In the genomic region with DNA sequence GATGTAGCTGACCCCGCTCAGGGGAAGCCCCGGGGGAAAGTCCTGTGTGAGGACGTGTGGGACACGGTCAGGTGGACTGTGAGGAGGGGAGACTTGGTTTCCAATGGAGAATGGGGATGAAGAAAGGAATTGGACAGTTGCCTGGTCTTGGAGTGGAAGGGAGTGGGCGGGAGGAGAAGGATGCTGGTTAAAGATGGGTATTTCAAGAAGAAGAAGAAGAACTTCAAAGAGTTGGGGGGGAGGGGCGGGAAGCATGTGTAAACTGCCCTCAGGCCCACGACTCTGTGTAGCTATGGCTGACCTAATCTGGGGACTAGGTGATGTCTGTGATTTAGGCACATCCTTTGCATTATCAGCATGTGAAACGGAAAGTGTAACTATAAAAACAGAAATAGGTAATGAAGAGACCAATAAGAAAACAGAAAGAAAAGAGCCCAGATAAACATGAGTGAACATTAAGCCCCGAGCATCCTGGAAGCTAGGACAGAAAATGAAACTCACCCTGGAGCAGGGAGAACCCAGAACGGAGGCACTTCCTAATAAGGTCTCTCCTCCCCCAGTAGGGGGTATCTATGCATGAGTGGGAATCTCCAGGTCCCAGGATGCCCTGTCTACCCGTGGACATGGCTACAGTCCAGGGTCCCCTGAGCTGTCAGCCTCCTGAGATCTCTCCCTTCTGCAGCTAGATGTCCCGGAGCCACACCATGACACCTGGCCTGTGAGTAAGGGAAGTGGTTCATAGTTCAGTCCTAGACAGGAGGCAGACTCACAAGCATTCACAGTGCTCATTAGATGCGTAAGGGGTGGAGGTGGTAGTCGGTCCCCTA, we compare ENCODE assay signal across 8 mouse cellular contexts. TPM values are rescaled to one million over a fixed set of nuclear protein-coding genes. Genes with fewer than 3 reads are reported as not detected.
A peak's percentile ranks its signal among the peaks of the same experiment; 100 is the strongest.
DNase-seq lines count a peak whose midpoint lies in the region; ATAC-seq and TF ChIP-seq lines count a peak whose summit lies in the region.

No protein-coding gene starts in this region.

- 71% methylated on average over 14 of the region's 14 CpGs for WGBS in hindbrain, postnatal 0 days
- WGBS in hindbrain, embryonic 10.5 days = 72% methylated on average over 14 of the region's 14 CpGs
- 64% methylated on average over 14 of the region's 14 CpGs for WGBS in embryonic facial prominence, embryonic 12.5 days
- WGBS in liver, embryonic 14.5 days (ENCODE audit: insufficient replicate concordance) = 40% methylated on average over 14 of the region's 14 CpGs

- H3K4me1 ChIP-seq in hindbrain, postnatal 0 days (ENCODE audit: insufficient read depth, low read length) = no peaks in the 10 kb centered on the region
- H3K4me1 ChIP-seq in hindbrain, embryonic 10.5 days (replicated peaks) = peaks cover 26% of the 10 kb centered on the region
- peaks cover 23% of the 10 kb centered on the region; the same call in 1 of the 2 replicates for H3K4me1 ChIP-seq in embryonic facial prominence, embryonic 12.5 days
- peaks cover 25 to 41% of the 10 kb centered on the region in 2 experiments for H3K4me1 ChIP-seq in liver, embryonic 14.5 days (replicated peaks; ENCODE audit: control insufficient read depth in 2 of 2, insufficient read depth in 2 of 2, low read length in 1 of 2)

- H3K4me3 ChIP-seq in hindbrain, postnatal 0 days (ENCODE audit: low read length) = no peak overlapping the region
- H3K4me3 ChIP-seq in hindbrain, embryonic 10.5 days = no peak overlapping the region; the same call in 1 of the 2 replicates
- no peak overlapping the region for H3K4me3 ChIP-seq in embryonic facial prominence, embryonic 12.5 days
- H3K4me3 ChIP-seq in liver, embryonic 14.5 days (ENCODE audit: insufficient read depth in 1 of 2, low read depth in 2 of 2, low read length in 2 of 2) = peak overlapping the region; percentile 83 to 91

- H3K27me3 ChIP-seq in hindbrain, postnatal 0 days (ENCODE audit: insufficient read depth, low read length) = no peaks in the 10 kb centered on the region
- H3K27me3 ChIP-seq in hindbrain, embryonic 10.5 days (ENCODE audit: insufficient read depth, poor library complexity, severe bottlenecking) = no peaks in the 10 kb centered on the region
- no peaks in the 10 kb centered on the region for H3K27me3 ChIP-seq in embryonic facial prominence, embryonic 12.5 days
- no peaks in the 10 kb centered on the region for H3K27me3 ChIP-seq in liver, embryonic 14.5 days (ENCODE audit: control insufficient read depth, insufficient read depth, low read length)

- no peak for ATAC-seq in hindbrain, postnatal 0 days
- ATAC-seq in embryonic facial prominence, embryonic 12.5 days (ENCODE audit: insufficient number of reproducible peaks, insufficient read depth, low FRiP score, low TSS enrichment) = no peak
- no peak; the same call in none of the 2 replicates for ATAC-seq in liver, embryonic 14.5 days (ENCODE audit: insufficient read depth)

- DNase-seq in hindbrain, postnatal 0 days (ENCODE audit: low spot score) = no peak
- DNase-seq in hindbrain, embryonic 10.5 days (ENCODE audit: low spot score) = no peak
- DNase-seq in CD4-positive helper T cell, adult 2 months (ENCODE audit: low read depth, low spot score) = peak; percentile 54
- DNase-seq in liver, embryonic 14.5 days (ENCODE audit: low read depth in 3 of 3, low spot score in 3 of 3) = peak in 1 of 3 experiments; percentile 19
- no peak for DNase-seq in cerebellum, postnatal 10 days
- DNase-seq in embryo, embryonic 10 days (ENCODE audit: low spot score) = no peak
- DNase-seq in adrenal gland, postnatal 14 days = no peak

- H3K9me3 ChIP-seq in hindbrain, postnatal 0 days (ENCODE audit: low read length) = no peaks in the 10 kb centered on the region
- no peaks in the 10 kb centered on the region for H3K9me3 ChIP-seq in hindbrain, embryonic 10.5 days
- H3K9me3 ChIP-seq in embryonic facial prominence, embryonic 12.5 days = no peaks in the 10 kb centered on the region
- no peaks in the 10 kb centered on the region for H3K9me3 ChIP-seq in liver, embryonic 14.5 days (ENCODE audit: control insufficient read depth, low read length)

- peak overlapping the region; percentile 43; the same call in 1 of the 2 replicates for H3K4me2 ChIP-seq in hindbrain, postnatal 0 days (ENCODE audit: low read depth, low read length)
- peak overlapping the region; percentile 62; the same call in 1 of the 2 replicates for H3K4me2 ChIP-seq in embryonic facial prominence, embryonic 12.5 days (replicated peaks)
- H3K4me2 ChIP-seq in liver, embryonic 14.5 days (ENCODE audit: low read depth) = peak overlapping the region; percentile 88

- no peak overlapping the region for H3K27ac ChIP-seq in hindbrain, postnatal 0 days
- H3K27ac ChIP-seq in hindbrain, embryonic 10.5 days = no peak overlapping the region
- no peak overlapping the region for H3K27ac ChIP-seq in embryonic facial prominence, embryonic 12.5 days
- peak overlapping the region; percentile 99 for H3K27ac ChIP-seq in liver, embryonic 14.5 days

- no peaks in the 10 kb centered on the region for H3K36me3 ChIP-seq in hindbrain, postnatal 0 days (ENCODE audit: insufficient read depth, low read length)
- no peaks in the 10 kb centered on the region for H3K36me3 ChIP-seq in hindbrain, embryonic 10.5 days
- no peaks in the 10 kb centered on the region for H3K36me3 ChIP-seq in embryonic facial prominence, embryonic 12.5 days
- peaks cover 13% of the 10 kb centered on the region for H3K36me3 ChIP-seq in liver, embryonic 14.5 days (replicated peaks; ENCODE audit: control insufficient read depth, insufficient read depth, low read depth)

- no peak for TF ChIP-seq EP300 in liver, embryonic 14.5 days (IDR thresholded peaks at IDR 0.05; ENCODE audit: low read depth)

- no peak overlapping the region for H3K9ac ChIP-seq in hindbrain, postnatal 0 days (replicated peaks; ENCODE audit: low read length)
- no peak overlapping the region for H3K9ac ChIP-seq in embryonic facial prominence, embryonic 12.5 days
- peak overlapping the region; percentile 97 for H3K9ac ChIP-seq in liver, embryonic 14.5 days (replicated peaks)

- TF ChIP-seq CTCF in hindbrain, postnatal 0 days (IDR thresholded peaks at IDR 0.05; ENCODE audit: low read depth) = no peak
- TF ChIP-seq CTCF in liver, embryonic 14.5 days (IDR thresholded peaks at IDR 0.05; ENCODE audit: low read depth) = no peak

RNA-seq across cellular contexts. Expression of a gene that starts 0.4 kb away (rescaled TPM):
- 0.25 and 1.5 TPM in 2 replicates for total RNA-seq in hindbrain, postnatal 0 days (2014; rRNA removed)
- 0.91 and 1.2 TPM in 2 replicates for polyA plus RNA-seq in hindbrain, postnatal 0 days (2015; fragmentation: Nextera tagmentation; extraction: Ambion mirVana)
- 0.70 and 0.76 TPM in 2 replicates for polyA plus RNA-seq in hindbrain, embryonic 10.5 days (2016; fragmentation: Nextera tagmentation; extraction: Ambion mirVana)
- polyA plus RNA-seq in embryonic facial prominence, embryonic 12.5 days (2016; fragmentation: Nextera tagmentation; extraction: Ambion mirVana) = 0.92 and 0.93 TPM in 2 replicates
- polyA plus RNA-seq in liver, embryonic 14.5 days (2012; rRNA removed) = 7.2 and 8.8 TPM in 2 replicates
- 14.3 and 16.6 TPM in 2 replicates for polyA plus RNA-seq in liver, embryonic 14.5 days (2014; fragmentation: Nextera tagmentation; extraction: Ambion mirVana)
- total RNA-seq in adrenal gland, postnatal 14 days (2021) = 5.5 and 8.9 TPM in 2 replicates

RNA-seq across cellular contexts. Expression of a gene that starts 38.7 kb away (rescaled TPM):
- 0.89 and 1.7 TPM in 2 replicates for total RNA-seq in hindbrain, postnatal 0 days (2014; rRNA removed)
- polyA plus RNA-seq in hindbrain, postnatal 0 days (2015; fragmentation: Nextera tagmentation; extraction: Ambion mirVana) = 0.42 and 0.51 TPM in 2 replicates
- polyA plus RNA-seq in hindbrain, embryonic 10.5 days (2016; fragmentation: Nextera tagmentation; extraction: Ambion mirVana) = 0.27 TPM in 1 of 2 replicates, not detected in the other
- polyA plus RNA-seq in embryonic facial prominence, embryonic 12.5 days (2016; fragmentation: Nextera tagmentation; extraction: Ambion mirVana) = 1.3 and 4.5 TPM in 2 replicates
- polyA plus RNA-seq in liver, embryonic 14.5 days (2012; rRNA removed) = 4.9 and 7.4 TPM in 2 replicates
- polyA plus RNA-seq in liver, embryonic 14.5 days (2014; fragmentation: Nextera tagmentation; extraction: Ambion mirVana) = 24.5 and 29.8 TPM in 2 replicates
- 2.6 and 7.3 TPM in 2 replicates for total RNA-seq in adrenal gland, postnatal 14 days (2021)

RNA-seq across cellular contexts. Expression of a gene that starts 59.6 kb away (rescaled TPM):
- 20.8 and 24.9 TPM in 2 replicates for total RNA-seq in hindbrain, postnatal 0 days (2014; rRNA removed)
- 38.8 and 40.0 TPM in 2 replicates for polyA plus RNA-seq in hindbrain, postnatal 0 days (2015; fragmentation: Nextera tagmentation; extraction: Ambion mirVana)
- polyA plus RNA-seq in hindbrain, embryonic 10.5 days (2016; fragmentation: Nextera tagmentation; extraction: Ambion mirVana) = 40.0 and 41.5 TPM in 2 replicates
- 42.2 and 43.5 TPM in 2 replicates for polyA plus RNA-seq in embryonic facial prominence, embryonic 12.5 days (2016; fragmentation: Nextera tagmentation; extraction: Ambion mirVana)
- 6.3 and 13.6 TPM in 2 replicates for polyA plus RNA-seq in liver, embryonic 14.5 days (2012; rRNA removed)
- 15.0 and 17.8 TPM in 2 replicates for polyA plus RNA-seq in liver, embryonic 14.5 days (2014; fragmentation: Nextera tagmentation; extraction: Ambion mirVana)
- 48.5 and 54.5 TPM in 2 replicates for total RNA-seq in adrenal gland, postnatal 14 days (2021)

Comparison
In these comparisons a context has a peak if more than half of its experiments do, and no peak if none do; other contexts are left out.
1. H3K4me3 ChIP-seq: peak in liver, embryonic 14.5 days (2 of 2); none in hindbrain, postnatal 0 days (single experiment), hindbrain, embryonic 10.5 days (single experiment) and embryonic facial prominence, embryonic 12.5 days (single experiment).
2. Peak in every context shown above with its lines, with median percentiles within 50 percentile points of each other: H3K4me2 ChIP-seq.